27 mouse cellular contexts compared by ENCODE assay signal in the genomic region with DNA sequence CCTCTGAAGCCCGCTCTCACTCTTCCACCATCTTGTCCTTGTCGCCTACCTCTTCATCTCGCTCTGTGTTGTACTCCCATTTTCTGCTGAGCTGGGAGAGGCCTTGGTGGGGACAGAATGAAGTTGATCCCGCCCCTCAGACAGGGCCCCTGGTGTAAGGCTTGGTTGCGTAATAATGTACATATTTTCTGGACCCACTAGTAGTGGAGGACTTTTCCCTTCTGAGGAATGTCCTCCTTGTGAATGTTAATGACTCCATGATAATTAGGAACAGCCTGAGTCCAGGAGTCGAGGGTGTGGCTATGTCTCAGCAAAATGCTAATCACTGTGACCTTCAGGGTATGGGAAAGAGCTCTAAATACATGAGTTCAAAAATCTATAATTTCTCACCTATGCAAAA. TPM values are rescaled to one million over a fixed set of nuclear protein-coding genes. Genes with fewer than 3 reads are reported as not detected.
DNase-seq lines count a peak whose midpoint lies in the region; ATAC-seq and TF ChIP-seq lines count a peak whose summit lies in the region.
"Had no signal": no experiment of that assay in that cellular context is flagged by ENCODE, and none has a peak within 500 bp of the region (broad histone marks: within the 10 kb centered on the region; RNA-seq: fewer than 3 reads in every experiment).

No protein-coding gene starts in this region.

- H3K79me3 ChIP-seq in C2C12 (ENCODE audit: low read depth): no peaks in the 10 kb centered on the region

- no peak overlapping the region for H3K4me3 ChIP-seq in embryonic facial prominence, embryonic 12.5 days
- no peak overlapping the region for H3K4me3 ChIP-seq in embryonic facial prominence, embryonic 10.5 days
- no peak overlapping the region for H3K4me3 ChIP-seq in C2C12 (ENCODE audit: insufficient read depth, poor library complexity, severe bottlenecking)
- H3K4me3 ChIP-seq in myocyte: no peak overlapping the region
- H3K4me3 ChIP-seq: embryonic facial prominence, embryonic 15.5 days; gastrocnemius, adult 2 months; hindbrain, embryonic 13.5 days; limb, embryonic 10.5 days; limb, embryonic 15.5 days; liver, embryonic 13.5 days; stomach, embryonic 15.5 days had no signal

- no peak overlapping the region for H3ac ChIP-seq in C2C12 (ENCODE audit: control insufficient read depth, insufficient read length, low read depth)
- no peak overlapping the region for H3ac ChIP-seq in myocyte (ENCODE audit: control insufficient read depth, insufficient read length)

- peak; percentile 52; the same call in 1 of the 2 replicates for ATAC-seq in embryonic facial prominence, embryonic 12.5 days (ENCODE audit: insufficient number of reproducible peaks, insufficient read depth, low FRiP score, low TSS enrichment)
- ATAC-seq: forebrain, embryonic 14.5 days had no signal

- H3K9ac ChIP-seq in embryonic facial prominence, embryonic 12.5 days: no peak overlapping the region
- H3K9ac ChIP-seq: embryonic facial prominence, embryonic 15.5 days; hindbrain, embryonic 13.5 days; limb, embryonic 15.5 days; liver, embryonic 13.5 days; stomach, embryonic 15.5 days had no signal

- DNase-seq in embryonic facial prominence, embryonic 10.5 days (ENCODE audit: low spot score): no peak
- DNase-seq in R1 (ENCODE audit: low read depth, low spot score): peak; percentile 92
- no peak for DNase-seq in Muller cell, postnatal 12 days (ENCODE audit: inconsistent ontology term)
- no peak for DNase-seq in kidney, postnatal 14 days
- DNase-seq: adrenal gland, postnatal 14 days; cerebellum, adult 11 months; cerebellum, postnatal 10 days; gastrocnemius, adult 2 months; gastrocnemius, postnatal 36 days; heart, adult 18-20 months; heart, postnatal 36 days; liver, embryonic 13.5 days; lung, adult 18-20 months; lung, postnatal 10 days; right cerebral cortex, postnatal 14 days had no signal

- no peak overlapping the region for H3K4me2 ChIP-seq in embryonic facial prominence, embryonic 12.5 days (replicated peaks)
- no peak overlapping the region for H3K4me2 ChIP-seq in myocyte (ENCODE audit: low read depth)
- H3K4me2 ChIP-seq: embryonic facial prominence, embryonic 15.5 days; heart, embryonic 11.5 days; hindbrain, embryonic 13.5 days; limb, embryonic 15.5 days; liver, embryonic 13.5 days; midbrain, embryonic 11.5 days; stomach, embryonic 15.5 days had no signal

- H3K79me2 ChIP-seq in C2C12 (ENCODE audit: control insufficient read depth, insufficient read depth): no peaks in the 10 kb centered on the region
- H3K79me2 ChIP-seq in myocyte (ENCODE audit: control insufficient read depth, insufficient read depth): no peaks in the 10 kb centered on the region

- peaks cover 4% of the 10 kb centered on the region; the same call in 1 of the 2 replicates for H3K4me1 ChIP-seq in embryonic facial prominence, embryonic 12.5 days
- H3K4me1 ChIP-seq in embryonic facial prominence, embryonic 10.5 days: peaks cover 4% of the 10 kb centered on the region; the same call in 1 of the 2 replicates
- H3K4me1 ChIP-seq: hindbrain, embryonic 13.5 days; liver, embryonic 13.5 days; stomach, embryonic 15.5 days had no signal

- no peak overlapping the region for H3K27ac ChIP-seq in embryonic facial prominence, embryonic 12.5 days
- H3K27ac ChIP-seq in embryonic facial prominence, embryonic 10.5 days (replicated peaks): no peak overlapping the region
- H3K27ac ChIP-seq: embryonic facial prominence, embryonic 15.5 days; gastrocnemius, adult 2 months; hindbrain, embryonic 13.5 days; kidney, postnatal 0 days; limb, embryonic 10.5 days; limb, embryonic 15.5 days; liver, embryonic 13.5 days; stomach, embryonic 15.5 days had no signal

- WGBS in embryonic facial prominence, embryonic 12.5 days: 81% methylated on average over 6 of the region's 6 CpGs
- WGBS in embryonic facial prominence, embryonic 10.5 days: 83% methylated on average over 6 of the region's 6 CpGs

- TF ChIP-seq POLR2A in myocyte (IDR thresholded peaks at IDR 0.05; ENCODE audit: insufficient read length, low read depth): no peak

- no peaks in the 10 kb centered on the region for H3K27me3 ChIP-seq in embryonic facial prominence, embryonic 12.5 days
- H3K27me3 ChIP-seq in embryonic facial prominence, embryonic 10.5 days (replicated peaks; ENCODE audit: low read depth, poor library complexity, severe bottlenecking): no peaks in the 10 kb centered on the region
- H3K27me3 ChIP-seq in C2C12 (ENCODE audit: control insufficient read depth, insufficient read depth, insufficient read length) (no peaks in the 10 kb centered on the region), myocyte (ENCODE audit: control insufficient read depth, insufficient read depth, insufficient read length) (no peaks in the 10 kb centered on the region)
- H3K27me3 ChIP-seq: embryonic facial prominence, embryonic 15.5 days; hindbrain, embryonic 13.5 days; limb, embryonic 15.5 days; liver, embryonic 13.5 days; stomach, embryonic 15.5 days had no signal

- no peaks in the 10 kb centered on the region for H3K36me3 ChIP-seq in embryonic facial prominence, embryonic 12.5 days
- no peaks in the 10 kb centered on the region for H3K36me3 ChIP-seq in embryonic facial prominence, embryonic 10.5 days (replicated peaks)
- H3K36me3 ChIP-seq in C2C12 (ENCODE audit: control insufficient read depth, insufficient read depth) (no peaks in the 10 kb centered on the region), myocyte (ENCODE audit: control insufficient read depth, insufficient read depth) (no peaks in the 10 kb centered on the region)
- H3K36me3 ChIP-seq: embryonic facial prominence, embryonic 15.5 days; hindbrain, embryonic 13.5 days; limb, embryonic 10.5 days; limb, embryonic 15.5 days; liver, embryonic 13.5 days; stomach, embryonic 15.5 days had no signal

- TF ChIP-seq CTCF in C2C12 (IDR thresholded peaks at IDR 0.05; ENCODE audit: control insufficient read depth, insufficient read depth, insufficient read length): no peak

- no peaks in the 10 kb centered on the region for H3K9me3 ChIP-seq in embryonic facial prominence, embryonic 12.5 days
- no peaks in the 10 kb centered on the region for H3K9me3 ChIP-seq in embryonic facial prominence, embryonic 10.5 days
- H3K9me3 ChIP-seq: embryonic facial prominence, embryonic 15.5 days; hindbrain, embryonic 13.5 days; limb, embryonic 10.5 days; limb, embryonic 15.5 days; liver, embryonic 13.5 days; stomach, embryonic 15.5 days had no signal

TF ChIP-seq in C2C12, 6 proteins besides CTCF, POLR2A, EP300 and RAD21:
- TF ChIP-seq MAX (IDR thresholded peaks at IDR 0.05) (no peak), CEBPB (IDR thresholded peaks at IDR 0.05; ENCODE audit: low read depth) (peak; percentile 56), MYOD1 (IDR thresholded peaks at IDR 0.05; ENCODE audit: control insufficient read depth, insufficient read length, low read depth) (no peak), MYOG (IDR thresholded peaks at IDR 0.05; ENCODE audit: control insufficient read depth, extremely low read depth, insufficient read length) (no peak), USF1 (IDR thresholded peaks at IDR 0.05; ENCODE audit: low read depth) (no peak)

TF ChIP-seq in myocyte, 11 proteins besides CTCF, POLR2A, EP300 and RAD21:
- TF ChIP-seq TCF3 (IDR thresholded peaks at IDR 0.05; ENCODE audit: insufficient read length, low read depth) (no peak), CEBPB (IDR thresholded peaks at IDR 0.05; ENCODE audit: insufficient read depth, poor library complexity, severe bottlenecking) (peak; percentile 31; the same call in 1 of the 2 replicates)

RNA-seq across cellular contexts. Expression of a gene that starts 14.4 kb away (rescaled TPM):
- 45.4 and 45.9 TPM in 2 replicates for polyA plus RNA-seq in embryonic facial prominence, embryonic 12.5 days (2016; fragmentation: Nextera tagmentation; extraction: Ambion mirVana)
- 38.6 and 43.3 TPM in 2 replicates for polyA plus RNA-seq in embryonic facial prominence, embryonic 10.5 days (2016; fragmentation: Nextera tagmentation; extraction: Ambion mirVana)
- polyA plus RNA-seq in C2C12 (2012; fragmentation: generic; extraction: Trizol) (13.3 TPM), myocyte (2012; fragmentation: generic; extraction: Trizol) (23.9 TPM)
